Mouse (Mus musculus): ENCODE results near the gene Creb3l4. TPM values are rescaled to one million over a fixed set of nuclear protein-coding genes. Genes with fewer than 3 reads are reported as not detected.
"Not testable (repeated sequence)": the region's sequence is repeated elsewhere in the genome, so short reads cannot be mapped to it uniquely, and the experiment has no call there.

Creb3l4 gene
- under 1 TPM in 1 of 2 experiments, not detected in 1; 0.49 TPM for total RNA-seq (2021)
- long read RNA-seq, experiment 1: 0 reads
- long read RNA-seq, experiment 2: 0 reads

DNA sequence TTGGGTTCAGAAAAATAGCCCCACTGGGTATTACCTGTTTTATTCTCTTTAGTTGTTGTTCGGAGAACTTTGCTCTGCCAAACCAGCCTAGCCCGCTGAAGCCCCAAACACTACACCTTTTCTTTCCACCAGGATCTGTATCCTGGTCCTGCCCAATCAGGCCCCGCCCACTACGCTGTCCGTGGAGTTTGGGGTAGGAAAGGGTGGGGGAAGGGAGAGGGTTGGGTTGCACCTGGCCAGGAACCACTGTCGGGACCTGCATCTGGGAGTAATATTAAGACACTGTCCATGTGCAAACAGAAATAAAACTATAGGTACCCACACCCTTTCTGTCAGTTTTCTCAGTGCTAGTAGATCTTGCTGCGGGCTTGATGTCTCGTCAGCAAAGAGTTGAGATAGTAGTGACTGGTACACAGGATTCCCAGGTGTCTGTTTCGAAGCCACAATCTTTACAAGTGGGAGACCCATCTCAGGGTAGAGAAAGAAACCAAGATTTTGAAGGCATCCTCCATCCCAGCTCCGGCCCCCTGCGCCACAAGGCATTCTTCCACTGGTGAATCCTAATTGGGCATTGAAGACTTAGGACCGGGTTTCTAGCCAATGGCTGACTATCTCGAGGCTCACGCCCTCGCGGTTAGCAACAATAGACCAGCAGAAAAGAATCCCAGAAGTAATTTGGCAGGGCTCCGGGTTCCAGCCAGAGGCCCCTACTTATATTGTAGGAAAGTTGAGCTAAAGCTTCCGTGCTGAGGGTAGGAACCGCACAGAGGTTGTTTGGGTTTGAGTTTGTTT is at the start of gene Creb3l4:
Gene Creb3l4, minus strand, starts transcription at position 529 of the 792 bp plus-strand sequence.
- peak; percentile 28 for DNase-seq

DNA sequence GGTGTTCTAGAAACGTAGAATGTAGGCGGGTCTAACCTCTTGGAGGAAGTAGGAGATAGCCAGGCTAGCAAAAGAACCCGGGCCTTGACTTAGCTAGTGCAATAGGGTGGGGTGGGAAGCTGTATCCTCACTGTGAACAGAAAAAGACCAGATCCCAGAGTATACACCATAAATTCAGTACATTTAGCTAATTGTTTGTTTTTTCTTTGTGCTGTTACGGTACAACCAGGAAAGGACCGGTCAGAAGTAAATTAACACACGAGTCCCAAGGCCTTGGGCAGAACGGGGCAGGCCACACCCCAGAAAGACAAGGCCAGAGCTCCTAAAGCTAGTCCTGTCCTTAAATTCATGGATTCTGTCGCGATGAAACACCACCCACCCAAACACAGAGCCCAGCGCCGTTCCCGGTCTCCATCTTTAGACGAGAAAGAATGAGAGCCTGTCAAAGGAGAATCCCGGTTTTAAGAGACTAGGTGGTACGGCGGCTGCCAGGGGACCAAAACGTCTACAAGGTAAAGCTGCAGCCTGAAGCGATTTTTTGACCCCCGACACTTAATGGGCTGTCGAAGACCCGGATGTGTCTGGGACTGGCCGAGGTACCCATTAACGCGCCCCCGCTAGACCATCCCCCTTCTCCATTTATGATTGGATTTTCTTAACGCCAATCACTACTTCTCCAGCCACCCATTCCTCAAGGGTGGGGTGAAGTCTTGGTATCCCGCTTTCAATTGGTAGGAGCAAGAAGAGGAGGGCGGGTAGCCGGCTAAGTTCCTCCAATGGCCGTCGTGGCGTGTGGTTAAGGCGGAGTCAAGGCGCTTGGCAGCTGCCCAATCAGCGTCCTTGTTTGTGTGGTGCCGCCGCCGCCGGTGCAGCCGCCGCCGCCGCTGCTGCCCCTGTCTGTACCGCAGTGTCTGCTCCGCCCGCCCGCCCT is 49.3 kb upstream of the Creb3l4 start, which contains the start of gene Gatad2b:
Gene Gatad2b, plus strand, starts transcription at position 834 of the 931 bp plus-strand sequence.
- peak; percentile 98 for DNase-seq

DNA sequence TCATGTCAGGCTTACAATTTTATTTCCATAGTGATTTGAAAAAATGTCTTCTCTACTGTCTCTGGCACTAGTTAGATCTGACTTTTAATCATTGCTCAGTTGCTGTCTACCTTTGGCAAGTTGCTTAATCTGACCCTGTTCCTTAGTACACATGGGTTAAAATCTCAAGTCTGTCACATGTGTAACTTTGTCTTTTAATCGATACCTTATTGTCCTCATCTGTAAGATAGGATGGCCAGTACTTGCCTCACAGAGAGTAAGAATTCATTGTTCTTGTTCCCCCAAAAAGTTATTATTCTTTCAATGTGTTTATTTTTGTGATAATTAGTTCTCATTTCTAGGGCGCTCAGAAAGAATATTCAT is 48.7 kb upstream of the Creb3l4 start:
- DNase-seq: no peak

DNA sequence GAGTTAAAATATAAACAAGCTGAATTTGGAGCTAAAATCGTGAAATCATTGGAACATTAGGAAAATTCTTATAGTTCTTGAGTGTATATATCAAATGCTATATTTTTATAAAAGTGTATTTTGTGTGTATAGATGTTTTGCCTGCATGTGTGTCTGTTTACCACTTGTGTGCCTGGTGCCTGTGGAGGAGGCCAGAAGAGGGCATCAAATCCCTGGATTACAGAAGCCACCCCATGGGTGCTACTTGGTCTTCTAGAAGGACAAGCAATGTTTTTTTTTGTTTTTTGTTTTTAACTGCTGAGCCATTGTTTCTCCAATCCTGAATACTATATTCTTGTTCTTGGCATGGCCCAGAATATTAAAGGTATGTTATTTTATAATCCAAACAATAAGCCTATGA is 47.3 kb upstream of the Creb3l4 start:
- DNase-seq: no peak

DNA sequence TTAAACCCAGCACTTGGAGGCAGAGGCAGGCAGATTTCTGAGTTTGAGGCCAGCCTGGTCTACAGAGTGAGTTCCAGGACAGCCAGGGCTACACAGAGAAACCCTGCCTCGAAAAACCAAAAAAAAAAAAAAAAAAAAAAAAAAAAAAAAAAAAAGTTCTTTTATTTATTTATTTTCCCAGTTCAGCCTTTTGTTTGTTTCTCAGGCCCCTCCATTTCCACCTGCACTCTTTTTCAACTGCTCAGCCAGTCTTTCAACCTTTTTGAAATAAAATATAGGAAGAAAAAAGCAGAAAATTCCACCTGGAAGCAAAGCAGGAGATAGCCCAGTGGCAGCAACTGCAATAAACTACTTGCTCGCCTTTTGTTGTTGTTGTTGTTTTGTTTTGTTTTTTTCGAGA is 46.1 kb upstream of the Creb3l4 start:
- DNase-seq: not testable (repeated sequence)

DNA sequence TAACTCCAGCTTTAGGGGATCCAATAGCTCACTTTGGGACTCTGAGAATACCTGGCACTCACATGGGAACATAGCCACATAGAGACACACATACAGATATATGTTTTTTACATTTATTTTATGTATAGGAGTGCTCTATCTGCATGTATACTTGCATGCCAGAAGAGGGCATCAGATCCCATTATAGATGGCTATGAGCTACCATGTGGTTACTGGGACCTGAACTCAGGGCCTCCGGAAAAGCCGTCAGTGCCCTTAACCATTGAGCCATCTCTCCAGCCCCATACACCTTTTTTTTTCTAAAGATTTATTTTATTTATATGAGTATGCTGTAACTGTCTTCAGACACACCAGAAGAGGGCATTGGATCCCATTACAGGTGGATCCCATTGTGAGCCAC is 40.8 kb upstream of the Creb3l4 start:
- no peak for DNase-seq

DNA sequence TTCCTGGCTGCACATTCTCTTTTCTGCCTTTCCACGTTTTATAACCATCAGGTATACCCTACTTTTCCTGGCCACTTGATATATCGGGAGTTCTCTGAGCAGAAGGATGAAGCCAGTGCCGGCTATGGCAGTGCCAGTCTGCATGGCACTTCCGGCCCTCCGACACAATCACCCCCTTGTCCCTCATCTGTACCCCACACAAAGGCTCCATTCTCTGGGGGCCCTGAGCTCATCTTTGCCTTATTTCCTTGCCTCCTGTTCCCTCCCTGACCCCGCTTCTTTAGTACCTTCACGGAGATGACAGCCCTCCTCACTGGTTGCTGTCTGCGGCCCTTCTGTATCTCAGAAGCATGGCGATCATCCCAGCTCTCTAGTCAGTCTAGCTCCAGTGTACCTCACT is 37.4 kb upstream of the Creb3l4 start:
- no peak for DNase-seq

DNA sequence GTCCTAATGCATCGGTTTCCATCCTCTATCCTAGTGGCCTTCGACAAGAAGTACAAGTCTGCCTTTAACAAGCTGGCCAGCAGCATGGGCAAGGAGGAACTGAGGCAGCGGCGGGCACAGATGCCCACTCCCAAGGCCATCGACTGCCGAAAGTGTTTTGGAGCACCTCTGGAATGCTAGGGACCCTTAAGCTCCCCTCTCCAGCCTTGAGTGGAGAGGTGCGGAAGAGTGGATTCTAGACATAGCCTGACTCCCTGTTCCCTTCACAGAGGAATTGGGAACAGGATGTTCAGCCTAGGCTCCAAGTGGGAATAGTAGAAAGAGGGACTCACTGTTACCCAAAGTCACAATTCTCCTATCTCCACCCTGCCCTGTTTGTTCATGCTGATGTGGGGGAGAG is 36.4 kb upstream of the Creb3l4 start:
- no peak for DNase-seq

DNA sequence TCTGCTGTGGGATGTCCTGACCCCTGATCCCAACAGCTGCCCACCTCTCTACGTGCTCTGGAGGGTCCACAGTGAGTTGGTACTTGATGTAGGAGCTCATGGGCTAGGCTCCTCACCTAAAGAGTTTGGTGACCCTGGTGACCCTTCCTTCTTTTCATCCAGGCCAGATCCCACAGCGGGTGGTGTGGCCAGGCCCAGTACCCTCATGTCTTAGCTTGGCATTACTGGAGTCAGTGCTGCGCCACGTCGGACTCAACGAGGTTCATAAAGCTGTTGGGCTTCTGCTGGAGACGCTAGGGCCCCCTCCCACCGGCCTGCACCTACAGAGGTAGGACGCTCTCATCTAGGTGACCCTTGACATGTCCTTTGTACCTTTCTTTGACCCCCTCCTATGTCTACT is 35.9 kb upstream of the Creb3l4 start:
- DNase-seq: no peak

DNA sequence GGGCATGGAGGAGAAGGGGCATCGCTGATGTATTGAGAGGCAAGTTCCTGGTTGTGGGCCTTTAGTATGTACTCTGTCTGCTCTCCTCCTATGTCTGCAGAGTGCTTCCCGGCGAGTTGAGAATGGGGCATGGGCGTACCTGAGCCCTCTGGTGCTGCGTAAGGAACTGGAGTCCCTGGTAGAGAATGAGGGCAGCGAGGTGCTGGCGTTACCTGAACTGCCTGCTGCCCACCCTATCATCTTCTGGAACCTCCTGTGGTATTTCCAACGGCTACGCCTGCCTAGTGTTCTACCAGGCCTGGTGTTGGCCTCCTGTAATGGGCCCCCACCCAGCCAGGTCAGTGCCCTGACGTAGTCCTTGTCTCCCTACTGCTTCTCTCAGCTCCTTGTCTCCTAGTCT is 34.9 kb upstream of the Creb3l4 start:
- no peak for DNase-seq

DNA sequence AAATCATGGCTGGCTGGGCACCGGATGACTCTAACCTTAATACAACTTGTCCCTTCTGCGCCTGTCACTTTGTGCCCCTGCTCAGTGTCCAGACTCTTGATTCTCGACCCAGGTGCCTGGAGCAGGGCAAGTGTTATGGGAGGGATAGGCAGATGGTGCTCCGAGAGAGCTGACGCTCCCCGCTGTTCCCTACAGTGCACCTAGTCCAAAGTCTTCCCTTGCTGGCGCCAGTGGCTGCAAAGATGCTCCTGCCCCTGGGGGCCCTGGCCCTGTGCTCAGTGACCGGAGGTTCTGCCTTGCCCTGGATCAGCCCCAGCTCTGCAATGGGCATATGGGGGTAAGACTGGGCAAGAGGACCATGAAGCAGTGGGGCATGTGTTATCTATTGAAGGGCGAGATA is 34.5 kb upstream of the Creb3l4 start:
- no peak for DNase-seq

DNA sequence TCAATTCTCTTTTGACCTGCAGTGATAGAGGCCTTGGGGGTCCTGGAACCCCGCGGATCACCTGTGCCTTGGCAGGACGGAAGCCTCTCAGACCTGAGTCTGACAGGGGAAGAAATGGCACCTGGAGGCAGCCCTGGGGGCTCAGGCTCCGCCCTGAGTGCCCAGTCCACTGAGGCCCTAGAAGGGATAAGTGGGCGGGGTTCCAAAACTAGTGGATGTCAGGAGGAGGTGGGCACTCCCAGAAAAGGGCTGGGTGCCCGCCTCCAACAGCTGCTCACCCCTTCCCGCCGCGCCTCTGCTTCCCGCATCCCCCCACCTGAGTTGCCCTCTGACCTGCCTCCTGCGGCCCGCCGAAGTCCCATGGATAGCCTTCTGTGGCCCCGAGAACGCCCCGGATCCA is 33.5 kb upstream of the Creb3l4 start:
- DNase-seq: no peak

DNA sequence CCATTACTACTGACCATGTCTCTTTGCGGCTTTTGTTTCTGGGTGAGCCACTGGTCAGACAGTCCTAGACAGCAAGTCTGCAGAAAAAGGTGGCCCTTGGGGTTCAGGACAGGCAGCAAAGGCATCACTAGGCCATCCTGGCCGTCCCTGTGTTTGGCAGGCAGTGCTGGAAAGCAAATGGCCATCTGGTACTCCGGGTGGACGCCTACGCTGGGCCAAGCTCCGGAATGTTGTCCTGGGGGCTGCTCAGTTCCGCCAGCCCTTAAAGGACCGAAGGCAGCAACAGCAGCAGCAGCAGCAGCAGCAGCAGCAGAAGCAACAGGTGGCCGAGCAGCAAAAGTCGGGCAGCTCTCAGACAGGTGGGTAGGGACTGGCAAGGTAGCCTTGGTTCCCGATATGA is 32.0 kb upstream of the Creb3l4 start:
- DNase-seq: no peak

DNA sequence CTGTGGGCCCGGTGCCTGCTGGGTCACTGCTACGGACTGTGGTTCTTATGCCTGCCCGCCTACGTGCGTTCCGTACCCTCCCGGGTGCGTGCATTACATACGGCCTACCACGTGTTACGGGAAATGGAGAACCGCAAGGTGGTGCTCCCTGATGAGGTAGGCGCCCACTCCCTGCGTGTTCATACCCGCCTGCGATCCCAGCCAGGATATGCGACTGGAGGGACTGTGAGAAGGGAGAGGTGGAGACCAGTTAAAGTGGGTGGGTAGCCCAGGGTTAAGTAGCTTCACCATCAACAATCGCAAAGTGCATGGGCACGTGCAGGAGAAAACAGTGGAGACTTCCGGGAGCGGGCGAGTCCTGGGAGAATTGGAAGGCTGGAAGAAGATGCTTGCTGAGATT is 30.5 kb upstream of the Creb3l4 start:
- no peak for DNase-seq

DNA sequence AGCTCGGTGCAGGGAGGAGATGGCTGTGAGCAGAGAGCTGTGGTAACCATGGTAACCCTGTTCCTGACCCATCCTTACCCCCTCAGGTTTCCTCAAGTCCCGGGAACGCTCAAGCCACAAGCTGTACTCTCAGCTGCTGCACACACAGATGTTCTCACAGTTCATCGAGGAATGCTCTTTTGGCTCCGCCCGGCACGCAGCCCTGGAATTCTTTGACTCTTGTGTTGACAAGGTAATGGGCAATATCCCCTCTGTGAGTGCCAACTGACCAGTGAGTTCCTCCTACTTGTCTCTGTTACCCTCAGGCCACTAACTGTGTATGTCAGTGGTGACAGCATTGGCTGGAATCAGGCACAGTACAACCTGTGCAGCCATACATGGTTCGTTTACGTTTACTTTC is 28.9 kb upstream of the Creb3l4 start:
- no peak for DNase-seq

DNA sequence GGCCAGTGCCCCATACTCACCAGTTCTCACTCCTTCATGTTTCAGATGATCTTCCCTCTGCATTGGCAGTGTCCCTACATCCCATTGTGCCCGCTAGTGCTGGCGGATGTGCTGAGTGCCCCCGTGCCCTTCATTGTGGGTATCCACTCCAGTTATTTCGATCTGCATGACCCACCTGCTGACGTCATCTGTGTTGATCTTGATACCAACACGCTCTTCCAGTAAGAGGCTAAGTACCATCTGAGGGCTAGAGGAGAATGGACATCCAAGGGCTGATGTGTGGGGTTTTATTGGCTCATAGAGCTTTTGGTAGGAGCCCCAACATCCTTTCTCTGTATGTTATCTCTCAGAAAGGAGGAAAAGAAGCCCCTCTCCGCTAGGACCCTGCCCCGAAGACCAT is 27.5 kb upstream of the Creb3l4 start:
- DNase-seq: no peak

DNA sequence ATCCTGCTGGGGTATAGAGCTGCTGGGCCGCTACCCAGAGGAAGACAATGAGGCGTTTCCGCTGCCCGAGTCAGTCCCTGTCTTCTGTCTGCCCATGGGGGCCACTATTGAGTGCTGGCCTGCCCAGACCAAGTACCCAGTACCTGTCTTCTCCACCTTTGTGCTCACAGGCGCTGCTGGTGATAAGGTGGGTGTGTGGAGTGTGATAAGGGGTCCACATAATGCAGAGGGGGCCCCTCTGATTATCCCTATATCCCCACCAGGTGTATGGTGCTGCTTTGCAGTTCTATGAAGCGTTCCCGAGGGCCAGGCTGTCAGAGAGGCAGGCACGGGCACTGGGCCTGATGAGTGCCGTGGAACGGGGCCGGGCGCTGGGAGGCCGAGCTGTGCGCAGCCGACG is 25.7 kb upstream of the Creb3l4 start:
- DNase-seq: no peak

DNA sequence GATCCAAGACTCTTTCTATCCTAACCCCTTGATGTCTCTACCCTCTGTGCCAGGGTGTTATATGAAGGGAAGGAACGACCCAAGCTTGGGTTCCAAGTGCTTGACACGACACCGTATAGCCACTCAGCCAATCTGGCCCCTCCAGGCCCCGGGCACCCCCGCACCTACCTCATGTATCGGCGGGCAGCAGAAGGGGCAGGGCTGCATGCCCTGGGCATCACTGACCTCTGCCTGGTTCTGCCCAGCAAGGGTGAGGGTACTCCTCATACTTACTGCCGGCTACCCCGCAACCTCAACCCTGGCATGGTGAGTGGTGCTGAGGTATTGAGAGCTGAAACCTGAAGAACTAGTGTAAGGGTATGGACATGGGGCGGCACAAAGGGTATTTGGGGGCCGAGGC is 24.9 kb upstream of the Creb3l4 start:
- DNase-seq: no peak

DNA sequence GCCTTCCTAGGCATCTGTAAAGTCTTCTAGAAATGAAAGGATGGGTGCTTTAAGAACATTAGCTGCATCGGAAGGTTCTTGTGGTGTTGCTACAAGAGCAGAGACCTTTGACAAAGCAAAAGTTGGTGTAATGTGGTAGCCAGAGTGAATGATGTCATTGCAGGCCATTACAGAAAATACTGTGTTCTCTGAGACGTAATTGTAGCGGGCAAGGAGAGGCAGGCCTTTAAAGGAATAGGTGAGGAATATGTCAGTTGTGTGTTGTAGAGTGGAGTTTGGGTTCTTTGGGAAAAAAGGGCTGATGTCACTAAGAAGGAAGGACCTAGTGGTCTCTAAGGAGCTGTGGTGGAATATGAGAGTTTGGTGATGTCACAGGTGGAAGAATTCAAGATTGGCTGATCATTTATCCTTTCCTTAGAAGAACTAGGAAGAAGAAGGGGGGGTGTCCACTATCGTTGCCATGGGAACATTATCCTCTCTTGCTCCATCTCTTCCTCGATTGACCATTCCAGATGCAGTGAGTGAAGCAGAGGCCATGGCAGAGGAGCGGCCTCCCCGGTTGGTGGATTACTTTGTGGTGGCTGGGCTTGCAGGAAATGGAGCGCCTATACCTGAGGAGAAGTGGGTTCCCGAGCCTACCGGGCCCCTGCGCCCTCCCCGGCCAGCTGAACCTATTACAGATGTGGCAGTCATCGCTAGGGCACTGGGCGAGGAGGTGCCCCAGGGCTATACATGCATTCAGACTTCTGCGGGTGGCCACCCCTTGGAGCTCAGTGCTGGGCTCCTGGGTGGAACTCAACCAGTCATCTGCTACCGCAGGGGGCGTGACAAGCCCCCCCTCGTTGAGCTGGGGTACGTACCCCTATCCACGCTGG is 23.8 kb upstream of the Creb3l4 start:
- no peak for DNase-seq

DNA sequence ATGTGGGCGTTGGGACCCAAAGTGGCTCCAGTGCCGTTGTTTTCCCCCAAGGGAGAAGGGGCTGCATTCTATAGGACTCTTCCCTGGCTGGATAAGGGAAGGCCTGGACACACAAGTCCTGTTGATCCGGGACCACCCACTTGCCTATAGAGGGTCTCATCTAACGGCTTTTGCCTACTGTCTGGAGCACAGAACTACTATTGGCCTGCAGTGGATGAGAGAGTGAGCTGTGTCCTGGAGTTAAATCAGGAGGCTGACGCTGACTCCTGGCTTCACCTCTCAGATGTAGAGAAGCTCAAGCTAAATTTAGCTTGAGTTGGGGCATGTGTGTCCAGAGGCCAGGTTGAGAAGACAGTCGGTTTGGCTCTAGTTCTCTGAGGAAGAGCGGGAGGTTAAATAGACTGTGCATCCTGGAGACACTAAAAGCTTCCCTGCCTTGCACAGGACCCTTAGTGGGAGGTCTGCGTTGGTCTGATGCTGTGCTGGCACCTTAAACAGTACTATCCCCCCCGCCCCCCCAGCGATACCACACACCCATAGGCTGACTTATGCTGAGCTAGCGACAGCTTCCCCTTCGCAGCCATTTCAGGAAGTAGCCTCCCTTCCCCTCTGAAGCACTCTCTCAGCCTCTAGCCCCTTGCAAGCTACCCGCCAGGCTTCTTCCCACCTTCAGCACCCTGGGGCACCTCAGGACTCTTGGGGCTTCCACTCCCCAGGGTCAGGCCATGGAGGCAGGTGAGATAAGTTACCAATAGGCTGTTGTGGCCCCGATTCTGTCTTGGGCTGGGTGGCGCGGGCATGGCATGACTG is 22.8 kb upstream of the Creb3l4 start:
- DNase-seq: no peak
